Mouse (Mus musculus) ES-Bruce4 (cell line): ENCODE measurements around the gene Frrs1l. TPM values are rescaled to one million over a fixed set of nuclear protein-coding genes. Genes with fewer than 3 reads are reported as not detected.

Experiments used
- H3K27ac ChIP-seq: 2 replicates; pipeline ENCODE4 v1.5.1; 2012; ENCODE audit warnings: low read length, inconsistent platforms; ENCODE audit not compliant: insufficient read depth
- H3K27me3 ChIP-seq: 2 replicates; pipeline ENCODE4 v1.6.1; 2012; ENCODE audit warnings: mild to moderate bottlenecking, low read length, inconsistent platforms; ENCODE audit not compliant: control insufficient read depth, poor library complexity, insufficient read depth, severe bottlenecking
- H3K36me3 ChIP-seq: 2 replicates; pipeline ENCODE4 v1.6.1; 2012; ENCODE audit warnings: inconsistent platforms, mild to moderate bottlenecking, low read length, moderate library complexity; ENCODE audit not compliant: control insufficient read depth, poor library complexity, insufficient read depth, severe bottlenecking
- H3K4me1 ChIP-seq: one replicate; pipeline ENCODE4 v1.8.1; 2011; ENCODE audit warnings: low read length; ENCODE audit not compliant: control insufficient read depth, insufficient read depth
- H3K4me3 ChIP-seq: 2 replicates; pipeline ENCODE4 v1.5.1; 2011; ENCODE audit warnings: low read depth, mild to moderate bottlenecking, low read length
- H3K9ac ChIP-seq: 2 replicates; pipeline ENCODE4 v1.6.1; 2012; ENCODE audit warnings: low read depth, mild to moderate bottlenecking, inconsistent platforms; ENCODE audit not compliant: poor library complexity, severe bottlenecking
- H3K9me3 ChIP-seq: replicated peaks from 2 replicates; pipeline ENCODE4 v1.6.1; 2012; ENCODE audit warnings: mild to moderate bottlenecking, low read length, inconsistent platforms; ENCODE audit not compliant: control insufficient read depth, poor library complexity, insufficient read depth, severe bottlenecking
- CTCF ChIP-seq: IDR thresholded peaks from one replicate; pipeline ENCODE4 v1.8.1; 2011; ENCODE audit warnings: low read depth, low read length
- EP300 ChIP-seq: IDR thresholded peaks from 2 replicates; pipeline ENCODE4 v1.6.1; 2011; ENCODE audit warnings: low read depth, low read length; ENCODE audit not compliant: insufficient read depth
- POLR2A ChIP-seq: IDR thresholded peaks from one replicate; pipeline ENCODE4 v1.8.1; 2011; ENCODE audit warnings: low read length; ENCODE audit not compliant: insufficient read depth
- polyA plus RNA-seq: library from polyadenylated mRNA; stranded (reverse); fragments of >200 nt; gene quantifications from 2 replicates; pipeline ENCODE4 v1.2.4, GENCODE M21; 2011; ENCODE audit warnings: low read depth; ENCODE audit not compliant: missing spikeins, insufficient read depth, insufficient read length

Gene Frrs1l
- polyA plus RNA-seq, 1 experiment: 1.0 TPM

DNA sequence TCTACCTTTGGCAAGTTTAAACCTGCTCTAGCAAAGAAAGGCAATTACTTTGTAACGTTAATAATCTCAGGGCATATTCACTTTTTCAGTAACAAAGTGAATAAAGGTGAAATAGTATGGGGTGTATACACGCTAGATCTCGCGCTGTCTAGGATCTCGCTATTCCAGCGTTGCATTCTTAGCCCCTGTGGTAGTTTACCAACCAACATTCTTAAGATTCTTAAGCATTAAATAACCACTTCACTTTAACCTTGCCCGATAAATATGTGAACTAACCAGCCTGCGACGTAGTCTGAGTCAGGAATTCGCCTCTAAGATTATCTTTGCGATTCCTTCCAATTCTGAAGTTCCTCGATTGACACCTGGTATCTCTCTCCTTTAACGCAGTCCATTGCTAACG lies 44.0 kb downstream of the Frrs1l start:
- Histone ChIP-seq H3K27me3 (no peaks in the 10 kb centered on the region), H3K9ac (peak overlapping the region; percentile 83), H3K4me3 (peak overlapping the region; percentile 93), H3K4me1 (no peaks in the 10 kb centered on the region), H3K27ac (no peak overlapping the region; the same call in 1 of the 2 replicates), H3K9me3 (no peaks in the 10 kb centered on the region), H3K36me3 (peaks cover 2% of the 10 kb centered on the region; the same call in 1 of the 2 replicates)
- TF ChIP-seq EP300: no peak
- no peak for TF ChIP-seq POLR2A
- no peak for TF ChIP-seq CTCF

DNA sequence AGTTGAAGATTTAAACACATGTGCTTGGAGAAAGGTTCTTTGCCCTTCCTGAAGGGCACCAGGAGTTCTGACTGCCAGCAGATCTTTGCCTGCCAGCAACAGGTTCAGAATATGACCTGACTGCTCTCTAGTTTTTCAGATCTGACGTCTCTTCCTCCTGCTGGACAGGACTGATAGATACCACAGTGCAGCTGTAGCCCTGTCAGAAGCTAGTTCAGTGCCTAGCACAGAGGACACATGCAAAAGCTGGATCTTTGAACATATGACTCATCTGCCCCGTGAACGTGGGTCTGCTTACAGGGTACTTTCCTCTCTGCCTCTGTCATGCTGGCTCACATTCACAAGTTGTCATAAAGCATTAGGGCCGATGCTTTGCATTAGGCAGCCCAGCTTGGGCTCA lies 45.9 kb downstream of the Frrs1l start:
- no peak overlapping the region for H3K27ac ChIP-seq
- H3K4me3 ChIP-seq: no peak overlapping the region
- H3K36me3 ChIP-seq: peaks cover 2% of the 10 kb centered on the region; the same call in 1 of the 2 replicates
- no peaks in the 10 kb centered on the region for H3K4me1 ChIP-seq
- H3K9ac ChIP-seq: no peak overlapping the region
- H3K27me3 ChIP-seq: no peaks in the 10 kb centered on the region
- TF ChIP-seq CTCF (no peak), EP300 (no peak), POLR2A (no peak)
- H3K9me3 ChIP-seq: no peaks in the 10 kb centered on the region

DNA sequence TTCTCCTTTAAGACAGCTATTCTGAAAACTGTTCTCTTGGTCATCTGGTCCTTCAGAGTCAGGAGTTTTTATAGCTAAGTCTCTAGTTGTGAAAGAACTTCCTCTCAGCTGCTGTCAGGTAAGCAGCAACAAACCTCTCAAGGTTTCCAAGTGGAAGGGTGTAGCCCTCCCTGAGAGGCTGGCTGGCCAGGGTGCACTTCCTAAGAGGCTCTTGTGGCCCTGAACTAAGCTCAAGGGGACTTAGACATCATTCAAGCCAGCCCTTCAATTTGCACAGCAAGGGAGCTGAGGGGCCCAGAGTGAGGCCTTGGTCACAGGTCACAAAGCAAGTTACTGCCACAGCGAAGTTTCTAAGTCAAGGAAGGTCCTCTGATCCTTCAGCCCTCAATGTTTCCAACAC lies 46.9 kb downstream of the Frrs1l start:
- Histone ChIP-seq H3K27ac (no peak overlapping the region), H3K36me3 (peaks cover 7% of the 10 kb centered on the region; the same call in 1 of the 2 replicates), H3K4me3 (no peak overlapping the region), H3K9me3 (no peaks in the 10 kb centered on the region), H3K27me3 (no peaks in the 10 kb centered on the region), H3K4me1 (no peaks in the 10 kb centered on the region), H3K9ac (no peak overlapping the region)
- TF ChIP-seq POLR2A (no peak), CTCF (no peak), EP300 (no peak)

DNA sequence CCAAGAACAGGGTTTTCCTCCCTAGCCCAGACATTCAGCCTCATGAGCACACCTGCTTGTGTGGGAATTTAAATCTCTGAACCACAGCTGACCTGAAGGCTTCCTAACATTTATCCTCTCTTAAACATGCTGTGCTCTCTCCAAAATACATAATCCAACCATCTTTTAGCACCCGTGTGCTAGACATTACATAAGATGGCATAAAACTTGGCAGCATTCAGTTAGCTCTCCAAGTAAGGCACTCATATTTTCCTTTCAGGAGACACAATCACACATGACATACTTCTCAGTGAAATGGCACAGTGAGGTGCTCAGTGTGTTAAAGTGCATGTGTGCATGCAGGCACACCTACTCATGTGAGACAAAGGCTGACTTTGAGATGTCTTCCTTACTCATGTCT lies 47.6 kb downstream of the Frrs1l start:
- H3K4me3 ChIP-seq: no peak overlapping the region
- no peaks in the 10 kb centered on the region for H3K9me3 ChIP-seq
- no peak for TF ChIP-seq CTCF
- no peak for TF ChIP-seq EP300
- TF ChIP-seq POLR2A: no peak
- no peak overlapping the region for H3K9ac ChIP-seq
- no peaks in the 10 kb centered on the region for H3K27me3 ChIP-seq
- H3K27ac ChIP-seq: no peak overlapping the region
- peaks cover 10% of the 10 kb centered on the region; the same call in 1 of the 2 replicates for H3K36me3 ChIP-seq
- no peaks in the 10 kb centered on the region for H3K4me1 ChIP-seq

DNA sequence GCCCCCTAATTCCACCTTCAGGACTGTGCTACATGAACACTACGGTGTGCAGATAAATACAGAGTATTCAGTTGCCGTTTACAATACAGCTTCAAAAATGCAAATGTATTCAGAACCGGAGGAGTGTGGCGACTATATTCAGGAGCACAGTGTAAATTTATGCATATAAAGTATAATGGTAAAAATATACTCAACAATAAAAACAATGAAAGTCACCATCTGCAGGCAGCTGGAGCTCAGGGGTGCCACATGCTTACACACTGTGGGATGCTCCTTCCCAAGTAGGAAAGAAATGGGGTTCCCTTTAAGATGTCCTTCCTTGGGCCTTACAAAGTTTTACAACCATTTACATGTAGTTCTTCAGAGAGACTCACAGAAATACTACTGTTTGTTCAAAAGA lies 48.7 kb downstream of the Frrs1l start:
- Histone ChIP-seq H3K4me3 (no peak overlapping the region), H3K27me3 (no peaks in the 10 kb centered on the region), H3K4me1 (no peaks in the 10 kb centered on the region), H3K9ac (no peak overlapping the region), H3K27ac (no peak overlapping the region), H3K36me3 (peaks cover 15% of the 10 kb centered on the region), H3K9me3 (no peaks in the 10 kb centered on the region)
- no peak for TF ChIP-seq CTCF
- no peak for TF ChIP-seq POLR2A
- TF ChIP-seq EP300: no peak

DNA sequence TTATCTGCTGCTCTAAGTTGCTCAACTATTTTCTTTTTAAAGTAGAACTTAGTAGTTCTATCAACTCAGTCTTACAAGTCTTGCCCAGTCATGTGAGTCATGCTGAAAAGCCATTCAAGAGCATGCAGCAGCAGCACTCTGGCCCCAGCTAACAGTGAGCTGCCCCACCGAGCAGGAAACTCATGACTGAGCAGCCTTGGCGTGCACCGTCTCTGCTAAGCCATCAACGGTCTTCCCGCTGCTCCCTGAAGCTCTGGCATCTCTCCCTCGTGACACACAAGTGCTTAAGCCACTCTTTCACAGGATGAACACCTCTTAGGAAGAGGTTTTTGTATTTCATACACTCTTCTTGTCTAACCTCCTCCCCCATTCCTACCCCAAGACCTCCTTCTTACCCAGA lies 53.1 kb downstream of the Frrs1l start:
- Histone ChIP-seq H3K9me3 (no peaks in the 10 kb centered on the region), H3K4me3 (no peak overlapping the region), H3K36me3 (peaks cover 29% of the 10 kb centered on the region), H3K27me3 (no peaks in the 10 kb centered on the region), H3K27ac (no peak overlapping the region), H3K4me1 (peaks cover 5% of the 10 kb centered on the region), H3K9ac (no peak overlapping the region)
- TF ChIP-seq POLR2A (no peak), EP300 (no peak), CTCF (no peak)
